Mouse (Mus musculus) layer of hippocampus, postnatal 14 days (tissue): ENCODE measurements around the gene Arhgef3. TPM values are rescaled to one million over a fixed set of nuclear protein-coding genes. Genes with fewer than 3 reads are reported as not detected.
"Not testable (repeated sequence)": the region's sequence is repeated elsewhere in the genome, so short reads cannot be mapped to it uniquely, and the experiment has no call there.

Source experiments
- DNase-seq, 2 experiments: peaks; one replicate each; pipeline ENCODE4 v3.0.0; 2021 to 2022; ENCODE audit warnings: low spot score in 2 of 2, mixed read lengths in 1 of 2
- total RNA-seq, 2 experiments: library from RNA; stranded (reverse); gene quantifications; 2 replicates each; pipeline ENCODE4 v1.2.3; 2021

Arhgef3 gene
- total RNA-seq, 2 experiments from 2014 or later = 53.9 to 55.8 TPM

GRCm38 (mm10) chr14:27186596-27186995 lies 71.9 kb downstream of the Arhgef3 start:
- DNase-seq = no peak

- peak; percentile 82 to 85 for DNase-seq
Observed at GRCm38 (mm10) chr14:27187025-27187424, 72.3 kb downstream of the Arhgef3 start.

GRCm38 (mm10) chr14:27187885-27188284 lies 73.2 kb downstream of the Arhgef3 start:
- no peak for DNase-seq

GRCm38 (mm10) chr14:27192450-27192849 lies 77.8 kb downstream of the Arhgef3 start:
- DNase-seq = no peak

- no peak for DNase-seq
Observed at GRCm38 (mm10) chr14:27196980-27197379, 82.3 kb downstream of the Arhgef3 start.

GRCm38 (mm10) chr14:27198490-27199089 lies 83.9 kb downstream of the Arhgef3 start:
- DNase-seq = no peak

GRCm38 (mm10) chr14:27199119-27199518 lies 84.4 kb downstream of the Arhgef3 start:
- DNase-seq = no peak

GRCm38 (mm10) chr14:27199870-27200269 lies 85.2 kb downstream of the Arhgef3 start:
- no peak for DNase-seq

- no peak for DNase-seq
Observed at GRCm38 (mm10) chr14:27200743-27201576, 86.3 kb downstream of the Arhgef3 start.

GRCm38 (mm10) chr14:27201824-27202223 lies 87.1 kb downstream of the Arhgef3 start:
- DNase-seq = no peak

- DNase-seq = no peak
Observed at GRCm38 (mm10) chr14:27204704-27205103, 90.0 kb downstream of the Arhgef3 start.

GRCm38 (mm10) chr14:27206443-27206842 lies 91.7 kb downstream of the Arhgef3 start:
- DNase-seq = no peak

- DNase-seq = no peak
Observed at GRCm38 (mm10) chr14:27209542-27209941, 94.8 kb downstream of the Arhgef3 start.

GRCm38 (mm10) chr14:27210801-27211200 lies 96.1 kb downstream of the Arhgef3 start:
- DNase-seq = not testable (repeated sequence)

- DNase-seq = no peak
Observed at GRCm38 (mm10) chr14:27211743-27212445, 97.2 kb downstream of the Arhgef3 start.

- no peak for DNase-seq
Observed at GRCm38 (mm10) chr14:27214232-27214631, 99.5 kb downstream of the Arhgef3 start.

- peak; percentile 74 to 91 for DNase-seq
Observed at GRCm38 (mm10) chr14:27219668-27220067, 105.0 kb downstream of the Arhgef3 start.

GRCm38 (mm10) chr14:27220297-27220696 lies 105.6 kb downstream of the Arhgef3 start:
- no peak for DNase-seq

- no peak for DNase-seq
Observed at GRCm38 (mm10) chr14:27224636-27225035, 109.9 kb downstream of the Arhgef3 start.

GRCm38 (mm10) chr14:27226288-27226687 lies 111.6 kb downstream of the Arhgef3 start:
- DNase-seq = no peak

GRCm38 (mm10) chr14:27228288-27228687 lies 113.6 kb downstream of the Arhgef3 start:
- no peak for DNase-seq

GRCm38 (mm10) chr14:27228941-27229371 lies 114.3 kb downstream of the Arhgef3 start:
- DNase-seq = no peak
